Mouse (Mus musculus) spleen, adult 2 months (tissue): ENCODE measurements at regions not wholly inside any gene's neighbourhood (a gene's known extent, or its start where the extent isn't known, plus 50 kb on each side); places are given as distances from the start of the nearest gene placed in this dataset.

Source experiments
- DNase-seq, 2 experiments: peaks; one replicate each; pipeline versions ENCODE4 v3.0.0 to v3.0.0-alpha.2; 2012 to 2021; ENCODE audit warnings: low spot score in 2 of 2, low read depth in 1 of 2
- H3K27ac ChIP-seq: fragments of 200-500 bp; 2 replicates; pipeline ENCODE4 v1.5.1; 2012; ENCODE audit warnings: low read length, inconsistent platforms; ENCODE audit not compliant: insufficient read depth
- H3K27me3 ChIP-seq: fragments of 200-500 bp; 2 replicates; pipeline ENCODE4 v1.6.1; 2012; ENCODE audit warnings: mild to moderate bottlenecking, moderate library complexity, low read length, inconsistent platforms; ENCODE audit not compliant: control insufficient read depth, insufficient read depth
- H3K36me3 ChIP-seq: fragments of 200-500 bp; 2 replicates; pipeline ENCODE4 v1.6.1; 2012; ENCODE audit warnings: mild to moderate bottlenecking, low read length, inconsistent platforms; ENCODE audit not compliant: control insufficient read depth, insufficient read depth
- H3K4me1 ChIP-seq: fragments of 200-500 bp; 2 replicates; pipeline ENCODE4 v1.6.1; 2011; ENCODE audit warnings: inconsistent platforms; ENCODE audit not compliant: control insufficient read depth, insufficient read depth, insufficient read length
- H3K4me3 ChIP-seq: fragments of 200-500 bp; 2 replicates; pipeline ENCODE4 v1.5.1; 2011; ENCODE audit warnings: mild to moderate bottlenecking, inconsistent platforms; ENCODE audit not compliant: insufficient read depth, insufficient read length; ENCODE audit errors: extremely low read depth
- CTCF ChIP-seq: fragments of 200-500 bp; IDR thresholded peaks from 2 replicates; pipeline ENCODE4 v1.5.1; 2011; ENCODE audit warnings: mild to moderate bottlenecking, inconsistent platforms; ENCODE audit not compliant: insufficient read depth, insufficient read length, insufficient replicate concordance; ENCODE audit errors: extremely low read depth
- POLR2A ChIP-seq: fragments of 200-500 bp; IDR thresholded peaks from 2 replicates; pipeline ENCODE4 v1.6.1; 2011; ENCODE audit warnings: low read depth, low read length, inconsistent platforms
- WGBS: fragments of 180-500 bp; shearing (Covaris S2); methylation state at CpG from one replicate; pipeline ENCODE4 v1.1.7; 2018; 5-methylcytosine and 5-hydroxymethylcytosine counted together

DNA sequence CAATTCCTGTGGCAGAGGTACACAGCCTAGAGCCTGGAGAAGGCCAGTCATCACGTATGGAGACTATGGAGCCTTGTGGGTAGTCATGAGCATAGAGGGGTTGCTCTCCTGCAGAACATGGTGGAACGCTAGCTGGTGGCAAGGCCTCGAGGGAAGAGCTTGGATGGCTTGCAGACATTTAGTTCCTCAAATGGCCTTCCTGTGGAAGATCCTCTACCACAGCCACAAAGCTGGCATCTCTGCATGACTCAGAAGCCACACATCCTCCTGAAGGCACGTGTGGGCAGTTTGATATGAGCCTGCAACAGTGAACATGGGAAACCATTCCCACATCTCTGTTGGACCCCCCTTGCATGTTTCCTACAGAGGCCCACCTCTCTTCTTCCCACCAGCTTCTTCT lies 547.9 kb upstream of the Lrrc6 start:
- no peaks in the 10 kb centered on the region for H3K36me3 ChIP-seq
- no peak for TF ChIP-seq CTCF
- TF ChIP-seq POLR2A, result no peak
- H3K4me1 ChIP-seq, result peaks cover 10% of the 10 kb centered on the region; the same call in 1 of the 2 replicates
- no peak overlapping the region for H3K4me3 ChIP-seq
- no peaks in the 10 kb centered on the region for H3K27me3 ChIP-seq
- H3K27ac ChIP-seq, result no peak overlapping the region
- 31% methylated on average over 4 of the region's 4 CpGs for WGBS
- no peak for DNase-seq

GRCm38 (mm10) chr15:67048148-67048547 lies 547.4 kb upstream of the Lrrc6 start:
- 89% methylated on average over 5 of the region's 5 CpGs for WGBS
- TF ChIP-seq POLR2A (no peak), CTCF (no peak)
- no peaks in the 10 kb centered on the region for H3K36me3 ChIP-seq
- H3K4me1 ChIP-seq, result peaks cover 10% of the 10 kb centered on the region; the same call in 1 of the 2 replicates
- no peaks in the 10 kb centered on the region for H3K27me3 ChIP-seq
- DNase-seq, result no peak
- no peak overlapping the region for H3K27ac ChIP-seq
- H3K4me3 ChIP-seq, result no peak overlapping the region

- Histone ChIP-seq H3K27ac (no peak overlapping the region), H3K4me1 (peaks cover 15% of the 10 kb centered on the region; the same call in 1 of the 2 replicates), H3K27me3 (no peaks in the 10 kb centered on the region), H3K4me3 (no peak overlapping the region), H3K36me3 (no peaks in the 10 kb centered on the region)
- no peak for TF ChIP-seq CTCF
- no peak for TF ChIP-seq POLR2A
- DNase-seq, result no peak
- WGBS, result 66% methylated on average over 12 of the region's 12 CpGs
These were observed 545.5 kb upstream of the Lrrc6 start for GRCm38 (mm10) chr15:67045920-67046804.

GRCm38 (mm10) chr15:67045329-67045728 lies 544.6 kb upstream of the Lrrc6 start:
- no peak overlapping the region for H3K27ac ChIP-seq
- H3K36me3 ChIP-seq, result no peaks in the 10 kb centered on the region
- WGBS, result 17% methylated on average over 3 of the region's 3 CpGs
- TF ChIP-seq POLR2A (no peak), CTCF (no peak)
- no peaks in the 10 kb centered on the region for H3K27me3 ChIP-seq
- DNase-seq, result no peak
- no peak overlapping the region for H3K4me3 ChIP-seq
- H3K4me1 ChIP-seq, result peaks cover 22% of the 10 kb centered on the region; the same call in 1 of the 2 replicates

DNA sequence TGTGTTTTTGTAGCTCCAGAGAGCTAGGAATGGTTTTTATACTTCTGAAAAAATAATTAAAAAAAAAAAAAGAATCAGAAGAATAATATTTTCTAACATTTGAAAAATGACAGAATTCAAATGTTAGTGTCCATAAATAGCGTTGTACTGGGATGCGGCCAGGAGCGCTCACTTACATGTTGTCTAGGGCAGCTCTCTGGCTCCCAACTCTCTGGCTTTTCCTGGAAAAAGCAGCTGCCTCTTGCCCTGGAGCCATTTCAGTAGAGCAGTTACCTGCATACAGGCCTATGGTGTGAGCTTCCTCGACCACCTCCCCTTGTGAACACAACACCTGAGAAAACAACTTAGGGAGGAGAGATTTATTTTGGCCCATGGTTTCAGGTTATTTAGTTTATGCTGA lies 544.1 kb upstream of the Lrrc6 start:
- 86% methylated on average over 4 of the region's 4 CpGs for WGBS
- no peak for DNase-seq
- no peak overlapping the region for H3K27ac ChIP-seq
- no peaks in the 10 kb centered on the region for H3K36me3 ChIP-seq
- no peaks in the 10 kb centered on the region for H3K27me3 ChIP-seq
- no peak for TF ChIP-seq POLR2A
- no peak for TF ChIP-seq CTCF
- H3K4me1 ChIP-seq, result peaks cover 26% of the 10 kb centered on the region; the same call in 1 of the 2 replicates
- no peak overlapping the region for H3K4me3 ChIP-seq

GRCm38 (mm10) chr15:67042131-67042530 lies 541.4 kb upstream of the Lrrc6 start:
- peak in 1 of 2 experiments; percentile 54 for DNase-seq
- TF ChIP-seq POLR2A (no peak), CTCF (peak; percentile 46; the same call in 1 of the 2 replicates)
- H3K4me1 ChIP-seq, result peaks cover 35% of the 10 kb centered on the region; the same call in 1 of the 2 replicates

GRCm38 (mm10) chr15:67040229-67040628 lies 539.5 kb upstream of the Lrrc6 start:
- no peak for DNase-seq
- peaks cover 30% of the 10 kb centered on the region; the same call in 1 of the 2 replicates for H3K4me1 ChIP-seq
- 38% methylated on average over 12 of the region's 12 CpGs for WGBS
- TF ChIP-seq POLR2A, result no peak
- TF ChIP-seq CTCF, result no peak
- peak overlapping the region; percentile 27; the same call in 1 of the 2 replicates for H3K4me3 ChIP-seq
- H3K27me3 ChIP-seq, result no peaks in the 10 kb centered on the region
- no peaks in the 10 kb centered on the region for H3K36me3 ChIP-seq
- peak overlapping the region; percentile 24; the same call in 1 of the 2 replicates for H3K27ac ChIP-seq

More at GRCm38 (mm10) chr15:67042131-67042530, 541.4 kb upstream of the Lrrc6 start:
- WGBS, result 66% methylated on average over 2 of the region's 2 CpGs
- Histone ChIP-seq H3K4me3 (no peak overlapping the region), H3K27me3 (no peaks in the 10 kb centered on the region), H3K27ac (no peak overlapping the region), H3K36me3 (no peaks in the 10 kb centered on the region)
